Mouse (Mus musculus): Measurements from ENCODE around the gene Prn. TPM values are rescaled to one million over a fixed set of nuclear protein-coding genes. Genes with fewer than 3 reads are reported as not detected.

The Prn gene
- total RNA-seq (2017) = not detected in 2 replicates

DNA sequence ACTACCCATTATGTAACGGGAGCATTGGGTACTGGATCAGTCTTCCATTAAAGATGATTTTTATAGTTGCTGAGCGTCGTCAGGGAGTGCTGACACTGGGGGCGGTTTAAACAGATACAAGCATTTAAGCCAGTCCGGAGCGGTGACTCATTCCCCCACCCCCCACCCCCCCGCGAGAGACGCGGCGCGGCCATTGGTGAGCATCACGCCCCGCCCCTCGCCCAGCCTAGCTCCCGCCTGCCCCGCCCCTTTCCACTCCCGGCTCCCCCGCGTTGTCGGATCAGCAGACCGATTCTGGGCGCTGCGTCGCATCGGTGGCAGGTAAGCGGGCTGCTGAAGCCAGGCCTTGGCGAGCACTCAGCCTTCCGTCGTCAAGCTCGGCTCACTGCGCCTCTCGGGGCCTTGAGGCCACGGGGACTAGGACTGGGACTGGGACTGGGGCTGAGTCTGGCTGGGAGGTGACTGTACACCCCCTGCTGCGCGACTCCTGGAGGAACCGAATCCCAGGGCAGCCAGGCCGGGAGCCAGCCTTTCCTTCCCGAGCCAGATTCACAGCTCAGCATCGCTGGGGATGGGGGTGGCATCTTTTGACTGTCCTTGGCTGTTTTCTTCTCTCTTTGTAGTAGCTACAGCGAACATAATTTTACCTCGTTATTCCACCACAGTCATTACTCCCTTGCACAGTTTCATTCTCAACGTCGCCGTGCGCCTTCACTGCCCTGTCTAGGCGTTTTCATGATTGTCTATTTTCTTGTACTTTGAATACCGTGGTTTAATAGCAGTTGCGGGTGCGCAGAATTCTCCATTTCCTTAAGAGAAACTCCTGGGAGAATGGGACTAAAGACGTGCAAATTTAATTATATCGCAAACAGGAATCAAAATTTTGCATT, at the start of gene Prn, which contains the start of gene Prnp:
Gene Prn, plus strand, starts transcription at position 275 of the 890 bp plus-strand sequence.
Gene Prnp, plus strand, starts transcription at position 246 of the 890 bp plus-strand sequence.
- ATAC-seq (ENCODE audit: extremely low read depth, insufficient number of reproducible peaks, low FRiP score, poor library complexity, severe bottlenecking) = peak; percentile 90

DNA sequence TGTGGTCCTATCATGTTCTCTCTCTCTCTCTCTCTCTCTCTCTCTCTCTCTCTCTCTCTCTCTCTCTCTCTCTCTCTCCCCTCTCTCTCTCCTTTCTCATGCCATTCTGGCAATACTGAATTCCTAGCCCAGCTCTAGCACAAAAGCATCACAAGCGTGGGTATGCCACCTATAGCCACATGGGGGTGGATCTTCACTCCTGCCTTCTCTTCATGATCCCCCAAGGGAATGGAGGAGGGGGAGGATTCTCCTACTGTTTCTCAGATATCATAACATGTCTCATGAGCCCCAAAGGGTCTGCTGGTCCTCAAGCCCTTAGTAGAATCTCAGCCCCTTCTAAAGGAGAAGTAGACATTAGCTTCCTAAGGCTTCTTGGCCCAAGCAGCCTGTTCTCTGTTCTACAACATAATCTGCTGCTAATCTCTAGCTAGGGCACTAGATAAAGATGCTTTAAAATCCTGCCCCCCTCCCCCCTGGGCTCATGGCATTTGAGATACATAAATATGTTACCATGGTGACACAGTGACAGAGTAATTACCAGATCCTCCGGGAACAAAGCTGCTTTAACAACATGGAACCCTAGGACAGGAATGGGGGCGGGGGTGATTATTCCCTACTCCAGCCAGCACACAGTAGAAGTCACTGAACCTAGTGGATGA, 47.0 kb upstream of the Prn start:
- ATAC-seq (ENCODE audit: extremely low read depth, insufficient number of reproducible peaks, low FRiP score, poor library complexity, severe bottlenecking) = no peak

DNA sequence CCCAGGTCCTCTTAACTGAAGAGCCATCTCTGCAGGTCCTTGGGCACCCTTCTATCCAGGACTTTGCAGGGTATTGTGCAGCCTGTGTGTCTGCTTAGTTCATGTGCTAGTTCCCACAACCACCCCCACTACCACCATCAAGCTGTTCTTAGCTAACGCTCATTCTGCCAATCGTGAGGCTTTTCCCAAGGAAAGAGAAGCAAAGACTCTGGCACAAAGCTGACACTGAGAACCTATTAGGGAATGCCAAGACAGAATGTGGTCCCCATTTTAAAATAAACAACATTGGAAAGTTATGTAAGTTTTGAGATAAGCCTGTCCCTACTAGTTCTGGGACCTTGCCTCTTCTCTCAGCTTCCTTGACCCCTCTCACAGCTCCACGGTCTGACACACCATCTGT, 46.3 kb upstream of the Prn start:
- no peak for ATAC-seq (ENCODE audit: extremely low read depth, insufficient number of reproducible peaks, low FRiP score, poor library complexity, severe bottlenecking)

DNA sequence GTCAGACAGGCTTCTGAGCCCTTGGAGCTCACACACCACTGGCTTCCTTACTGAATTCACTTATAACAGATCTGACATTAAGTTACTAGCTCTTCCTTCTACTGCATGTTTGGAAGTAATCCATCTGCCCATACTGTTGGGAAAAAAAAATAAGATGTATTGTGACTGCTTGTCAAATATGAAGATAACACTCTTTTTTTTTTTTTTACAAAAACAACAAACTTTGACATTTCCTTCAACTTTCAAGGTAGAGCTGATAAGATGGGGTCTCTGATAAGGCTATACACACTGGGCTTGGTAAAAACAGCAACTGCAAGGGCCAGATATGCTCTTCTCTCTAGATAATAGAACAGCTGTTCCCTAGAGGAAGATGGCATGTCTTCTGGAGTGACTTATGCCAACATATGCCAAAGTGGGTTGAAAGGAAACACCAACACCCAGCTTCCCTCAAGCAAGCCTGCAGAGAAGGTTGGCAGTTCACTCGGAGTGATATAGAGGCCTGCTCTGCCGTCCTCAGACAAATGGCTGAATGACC, 45.4 kb upstream of the Prn start:
- no peak for ATAC-seq (ENCODE audit: extremely low read depth, insufficient number of reproducible peaks, low FRiP score, poor library complexity, severe bottlenecking)

DNA sequence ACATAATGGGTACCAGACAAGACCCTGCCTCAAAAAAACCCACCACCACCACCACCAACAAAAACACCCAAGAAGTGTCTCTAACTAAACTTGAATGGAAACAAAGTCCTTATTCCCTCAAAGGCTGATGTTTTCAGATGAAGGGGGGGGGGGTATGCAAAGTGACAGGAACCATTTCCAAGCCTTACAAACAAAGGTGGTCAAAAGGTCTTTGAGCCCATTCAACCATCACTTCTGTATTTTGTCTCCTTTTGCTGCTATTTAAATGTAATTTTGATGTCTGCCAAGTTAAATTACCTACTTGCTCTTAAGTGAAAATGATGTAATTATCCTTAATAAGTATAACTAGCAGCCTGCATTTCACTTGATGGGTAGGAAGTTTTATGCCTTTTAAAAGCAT, 43.1 kb upstream of the Prn start:
- ATAC-seq (ENCODE audit: extremely low read depth, insufficient number of reproducible peaks, low FRiP score, poor library complexity, severe bottlenecking) = no peak

DNA sequence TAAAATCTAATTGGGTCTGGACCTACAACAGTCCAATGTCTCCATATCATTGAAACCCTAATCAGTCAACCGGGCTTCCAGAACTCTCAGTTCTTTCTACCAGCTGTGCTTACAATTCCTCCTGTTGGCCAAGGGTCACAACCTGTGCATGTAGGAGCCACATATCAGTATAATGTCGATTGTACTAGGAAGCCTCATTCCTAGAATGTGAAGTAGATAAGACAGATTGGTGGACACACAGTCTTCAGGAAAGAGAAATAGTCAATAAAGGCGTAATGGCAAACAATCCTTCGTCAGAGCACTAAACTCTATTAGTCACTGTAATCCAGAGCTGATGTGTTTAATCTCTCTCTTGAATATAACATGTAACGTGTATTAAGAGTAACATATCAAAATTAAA, 40.8 kb upstream of the Prn start:
- ATAC-seq (ENCODE audit: extremely low read depth, insufficient number of reproducible peaks, low FRiP score, poor library complexity, severe bottlenecking) = no peak

DNA sequence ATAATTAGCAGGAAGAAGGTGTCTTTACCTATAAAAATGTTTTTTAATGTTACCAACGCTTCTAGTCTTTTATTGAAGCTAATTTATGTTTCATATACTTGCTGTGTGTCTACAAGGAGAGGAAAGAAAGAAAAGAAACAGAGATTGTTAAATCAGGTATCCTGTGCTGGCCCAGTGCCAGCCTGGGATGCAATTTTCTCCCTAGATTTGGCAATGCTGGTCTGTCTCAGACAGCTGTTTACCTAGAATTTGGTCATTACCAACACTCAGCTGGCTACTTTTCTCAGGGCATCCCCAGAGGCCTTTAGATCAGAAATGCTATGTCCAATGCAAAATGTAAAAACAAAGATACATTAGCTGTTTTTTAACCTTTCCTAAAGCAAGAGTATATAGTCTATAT, 36.4 kb upstream of the Prn start:
- no peak for ATAC-seq (ENCODE audit: extremely low read depth, insufficient number of reproducible peaks, low FRiP score, poor library complexity, severe bottlenecking)

DNA sequence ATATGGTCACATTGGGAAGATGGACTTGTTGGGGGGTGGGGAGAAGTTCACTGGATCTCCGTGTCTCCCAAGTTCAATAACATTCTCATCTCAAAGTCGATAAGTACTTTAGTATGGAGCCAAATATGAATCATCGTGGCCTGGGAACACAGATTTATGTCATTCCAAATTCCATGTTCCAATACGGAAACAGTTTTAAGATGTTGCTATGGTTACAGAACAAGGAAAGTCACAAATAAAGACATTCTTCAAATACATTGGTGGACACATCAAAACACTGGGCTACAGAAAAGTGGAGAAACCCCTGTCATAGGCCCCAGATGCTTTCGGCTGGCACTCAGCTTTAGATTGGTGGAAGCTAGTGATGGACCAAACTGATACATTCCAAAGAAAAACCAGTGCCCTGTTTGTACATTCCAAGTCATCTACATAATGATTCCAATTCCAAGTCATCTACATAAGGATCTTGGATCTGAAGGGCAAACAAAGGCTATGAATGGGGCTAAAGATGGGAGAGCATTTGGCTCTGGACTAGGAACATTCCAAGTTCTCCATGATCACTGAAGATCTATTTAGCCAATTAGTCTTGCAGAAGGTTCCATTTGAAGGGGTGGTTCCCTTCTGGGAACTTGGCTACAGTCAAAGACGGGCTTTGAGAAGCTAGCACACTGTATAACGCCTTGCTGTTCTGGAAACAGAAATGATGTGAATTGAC, 33.0 kb upstream of the Prn start:
- no peak for ATAC-seq (ENCODE audit: extremely low read depth, insufficient number of reproducible peaks, low FRiP score, poor library complexity, severe bottlenecking)

DNA sequence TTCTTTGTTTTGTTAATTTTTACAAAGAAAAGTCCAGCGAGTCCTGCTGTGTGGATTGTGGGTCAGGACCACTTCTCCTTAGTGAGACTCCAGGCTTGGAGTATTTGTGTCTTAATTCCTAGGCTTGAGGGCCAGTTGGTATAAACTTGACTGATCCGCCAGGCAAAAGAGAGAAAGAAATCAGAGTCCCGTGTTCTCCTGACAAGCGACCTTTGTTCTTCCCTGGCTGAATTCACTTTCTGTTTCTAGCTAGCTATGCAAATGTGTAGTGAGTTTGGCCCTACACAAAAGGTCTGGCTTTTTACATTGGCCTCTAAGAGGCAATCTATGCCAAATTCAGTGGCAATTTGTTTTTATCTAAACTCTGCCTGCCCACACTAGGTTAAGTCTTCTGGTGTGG, 28.0 kb upstream of the Prn start:
- ATAC-seq (ENCODE audit: extremely low read depth, insufficient number of reproducible peaks, low FRiP score, poor library complexity, severe bottlenecking) = no peak

DNA sequence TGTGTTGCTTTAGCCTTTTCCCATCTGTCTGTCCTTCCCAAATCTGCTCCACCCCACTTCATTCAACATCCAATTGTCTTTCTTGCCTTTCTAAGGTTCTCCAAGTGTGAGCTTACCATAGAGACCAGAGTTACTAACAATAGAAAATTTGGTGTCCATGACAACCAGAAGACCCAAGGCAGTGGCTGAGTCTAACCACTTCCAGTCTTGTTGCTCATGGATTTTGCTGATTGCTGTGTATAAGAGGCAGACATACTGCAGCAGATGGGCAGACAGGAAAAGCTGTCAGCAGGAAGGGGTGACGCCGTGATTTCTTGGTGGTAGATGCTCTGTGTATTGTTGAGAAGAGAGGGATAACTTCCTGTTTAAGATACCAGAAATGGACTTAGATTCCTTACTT, 26.6 kb upstream of the Prn start:
- ATAC-seq (ENCODE audit: extremely low read depth, insufficient number of reproducible peaks, low FRiP score, poor library complexity, severe bottlenecking) = no peak

DNA sequence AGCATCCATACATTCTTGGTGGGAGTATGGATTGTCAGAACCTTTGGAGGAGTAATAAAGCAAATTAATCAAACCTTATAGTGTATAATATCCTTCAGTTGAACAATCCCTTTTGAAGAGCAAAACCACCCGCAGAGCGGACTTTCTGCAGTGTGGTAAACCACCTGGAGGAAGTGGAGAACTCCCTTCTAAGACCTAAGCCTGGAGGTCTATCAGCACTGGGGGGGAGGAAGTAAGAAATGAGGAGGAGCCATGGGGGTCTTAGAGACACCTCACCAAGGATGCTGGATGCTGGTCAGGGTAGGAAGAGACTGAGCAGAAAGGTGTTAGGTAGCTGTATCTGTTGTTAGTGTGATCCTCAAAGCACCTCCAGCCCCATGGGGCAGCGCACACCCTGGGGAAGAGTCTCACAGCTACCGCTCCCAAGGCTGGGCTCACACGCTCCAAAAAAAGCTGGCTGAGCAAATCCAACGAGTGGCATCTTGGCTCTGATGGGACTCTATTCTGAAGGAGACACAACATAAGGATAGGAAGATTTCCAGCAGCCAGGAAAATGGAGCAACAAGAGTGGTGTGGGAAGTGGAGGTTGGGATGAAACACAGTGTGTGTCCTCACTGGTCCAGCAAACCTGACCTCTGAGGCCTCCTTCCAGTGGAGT, 23.1 kb upstream of the Prn start:
- no peak for ATAC-seq (ENCODE audit: extremely low read depth, insufficient number of reproducible peaks, low FRiP score, poor library complexity, severe bottlenecking)

DNA sequence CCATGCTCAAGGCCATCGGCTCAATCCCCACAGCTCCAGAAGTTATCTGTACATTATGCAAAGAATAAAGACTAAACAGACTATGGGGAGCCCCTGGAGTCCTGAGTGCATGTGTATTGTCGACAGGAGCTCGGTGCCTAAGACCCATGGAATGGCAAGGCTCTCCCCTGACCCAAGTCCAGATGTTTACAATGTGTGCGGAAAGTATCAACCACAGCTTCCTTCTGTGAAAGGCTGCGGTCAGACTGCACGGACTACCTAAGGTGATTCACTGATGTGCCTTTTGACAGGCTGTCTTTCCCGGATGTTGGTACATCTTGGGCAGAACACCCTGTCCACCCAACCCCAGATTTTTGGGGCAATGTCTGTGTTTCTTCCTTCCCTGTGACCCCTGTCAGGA, 21.5 kb upstream of the Prn start:
- ATAC-seq (ENCODE audit: extremely low read depth, insufficient number of reproducible peaks, low FRiP score, poor library complexity, severe bottlenecking) = peak; percentile 13; the same call in 1 of the 2 replicates

DNA sequence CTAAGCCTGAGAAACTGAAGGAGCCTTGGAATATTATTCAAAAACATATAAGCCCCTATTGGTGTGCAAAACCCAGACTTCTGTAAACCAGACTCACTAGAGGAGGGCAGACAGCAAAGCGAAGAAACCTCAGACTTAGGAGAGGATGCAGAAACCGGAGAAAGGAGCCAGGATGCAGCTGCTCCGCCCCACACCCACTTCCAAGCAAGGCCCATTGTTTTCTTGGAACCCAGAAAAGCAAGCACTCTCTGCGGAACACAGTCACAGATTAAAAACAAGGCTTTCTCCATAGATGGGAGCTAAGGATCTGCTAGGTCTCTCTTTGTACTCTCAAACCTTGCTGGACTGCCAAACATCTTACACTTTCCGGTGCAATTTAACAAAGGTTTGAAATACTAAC, 17.2 kb upstream of the Prn start:
- no peak for ATAC-seq (ENCODE audit: extremely low read depth, insufficient number of reproducible peaks, low FRiP score, poor library complexity, severe bottlenecking)

DNA sequence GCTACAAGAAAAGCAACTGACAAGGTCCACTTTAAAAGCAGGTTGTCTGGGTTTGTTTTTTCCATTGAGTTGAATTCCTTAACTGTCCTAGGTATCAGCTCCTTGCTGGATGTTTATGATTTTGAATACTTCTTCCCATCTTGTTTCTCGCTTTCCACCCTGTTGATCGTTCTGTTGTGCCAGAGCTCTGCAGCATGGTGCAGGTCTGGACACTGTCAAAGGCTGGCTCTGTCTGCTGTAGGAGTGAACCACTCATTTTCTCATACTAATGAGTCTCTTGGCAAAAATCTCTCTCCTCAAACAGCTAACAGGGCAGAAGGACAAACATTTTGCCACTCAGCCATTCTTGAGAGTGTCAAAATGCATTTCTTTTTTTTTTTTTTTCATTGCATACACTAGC, 14.7 kb upstream of the Prn start:
- no peak for ATAC-seq (ENCODE audit: extremely low read depth, insufficient number of reproducible peaks, low FRiP score, poor library complexity, severe bottlenecking)

DNA sequence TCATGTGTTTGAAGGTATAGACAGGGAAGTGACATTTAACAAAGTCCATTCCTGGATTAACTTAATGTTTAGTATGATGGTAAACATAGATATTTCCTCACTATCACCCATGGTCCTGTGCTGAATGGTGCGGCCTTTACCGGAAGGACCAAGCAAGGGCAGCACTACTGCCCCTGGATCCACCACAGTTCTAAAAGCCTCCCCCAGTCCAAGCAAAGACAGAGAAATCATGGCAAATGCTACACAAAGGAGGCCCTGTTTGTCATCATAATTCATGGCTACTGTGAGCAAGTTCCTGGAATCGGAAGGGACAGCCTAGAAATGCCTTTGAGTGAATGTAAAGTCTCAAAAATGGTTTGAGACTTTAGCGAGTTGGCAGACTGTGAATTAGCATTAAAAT, 13.7 kb upstream of the Prn start:
- no peak for ATAC-seq (ENCODE audit: extremely low read depth, insufficient number of reproducible peaks, low FRiP score, poor library complexity, severe bottlenecking)

DNA sequence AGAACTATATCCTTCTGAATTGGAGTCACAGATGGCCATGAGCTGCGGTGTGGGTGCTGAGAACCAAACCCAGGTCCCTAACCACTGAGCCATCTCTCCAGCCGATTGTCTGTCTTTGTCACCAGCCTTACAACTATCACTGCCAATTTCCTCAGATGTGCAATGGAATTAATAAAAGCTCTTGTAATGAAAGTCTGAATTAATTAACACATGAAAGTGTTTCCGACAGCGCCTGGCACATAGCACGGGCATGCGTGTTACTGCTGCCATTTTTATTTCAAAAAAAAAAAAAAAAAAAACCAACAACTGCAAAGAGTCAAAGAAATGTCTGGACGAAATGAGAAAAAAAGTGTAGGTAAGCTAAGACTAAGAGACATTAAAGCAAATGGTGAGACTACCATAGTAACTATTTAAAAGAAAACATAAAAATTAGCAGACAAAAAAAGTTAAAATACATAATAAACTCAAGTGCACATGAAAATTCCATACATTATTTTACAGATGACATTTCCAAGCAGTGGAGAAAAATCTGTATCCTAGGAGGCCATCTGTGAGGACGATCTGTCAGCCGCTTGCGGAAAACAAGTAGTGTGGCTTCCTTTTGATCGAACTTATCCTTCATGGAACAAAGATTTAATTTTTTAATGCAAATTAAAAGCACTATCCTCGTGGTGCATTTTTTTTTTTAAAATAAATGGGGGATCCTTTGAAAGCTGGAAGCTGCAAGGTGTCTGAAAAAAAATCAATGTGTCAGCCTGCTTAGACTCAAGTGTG, 12.2 kb upstream of the Prn start:
- ATAC-seq (ENCODE audit: extremely low read depth, insufficient number of reproducible peaks, low FRiP score, poor library complexity, severe bottlenecking) = no peak

DNA sequence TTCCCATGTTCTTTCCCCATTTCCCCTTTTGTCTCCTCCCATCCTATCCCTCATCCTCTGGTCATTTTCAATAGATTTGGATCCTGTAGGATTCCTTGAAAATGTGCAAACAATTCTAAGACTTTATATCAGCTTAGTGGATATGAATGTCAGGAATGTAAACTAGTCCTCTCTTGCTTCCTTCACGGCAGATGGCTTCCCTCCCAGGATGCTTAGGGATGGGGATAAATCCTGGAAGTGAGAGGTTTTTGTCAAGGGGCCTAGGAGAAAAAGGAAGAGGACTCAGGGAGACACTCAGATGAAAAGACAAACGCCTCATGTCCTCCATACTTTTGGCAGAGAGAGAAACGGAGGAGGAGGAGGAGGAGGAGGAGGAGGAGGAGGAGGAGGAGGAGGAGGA, 7.3 kb upstream of the Prn start:
- no peak for ATAC-seq (ENCODE audit: extremely low read depth, insufficient number of reproducible peaks, low FRiP score, poor library complexity, severe bottlenecking)

DNA sequence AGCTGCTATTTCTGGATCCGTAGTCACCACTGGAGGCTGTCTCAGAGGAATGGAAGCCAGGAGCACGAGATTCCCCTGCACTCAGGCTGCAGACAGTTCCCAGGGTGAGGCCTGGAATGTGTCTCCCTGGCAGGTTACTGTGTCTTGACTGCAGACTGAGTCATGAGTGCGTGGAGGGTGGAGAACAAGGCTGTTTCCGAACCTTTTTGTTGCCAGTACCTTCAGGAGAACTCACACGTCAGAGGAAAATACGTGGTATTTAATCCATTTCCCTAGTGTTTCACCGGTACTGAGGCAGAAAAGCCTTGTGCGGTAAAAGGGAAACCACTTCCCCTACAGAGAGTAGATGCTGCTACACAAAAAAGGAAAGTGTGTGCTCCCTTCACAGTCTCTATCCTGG, 6.9 kb upstream of the Prn start:
- ATAC-seq (ENCODE audit: extremely low read depth, insufficient number of reproducible peaks, low FRiP score, poor library complexity, severe bottlenecking) = no peak
